In genomic region chr14:36968076-36968627, GRCm38 (mm10) we compare ENCODE assay signal across 8 mouse cellular contexts. TPM values are rescaled to one million over a fixed set of nuclear protein-coding genes. Genes with fewer than 3 reads are reported as not detected.
DNase-seq lines count a peak whose midpoint lies in the region; ATAC-seq and TF ChIP-seq lines count a peak whose summit lies in the region.

No protein-coding gene starts in this region.

- WGBS in heart, embryonic 16.5 days, result 1% methylated on average over 43 of the region's 49 CpGs
- under 1% methylated on average over 45 of the region's 49 CpGs for WGBS in limb, embryonic 13.5 days
- under 1% methylated on average over 46 of the region's 49 CpGs for WGBS in midbrain, embryonic 11.5 days
- WGBS in thymus, adult 2 months, result under 1% methylated on average over 49 of the region's 49 CpGs

- no peak for DNase-seq in left cerebral cortex, adult 2 months (ENCODE audit: extremely low spot score in 1 of 2, low spot score in 2 of 2)
- no peak for DNase-seq in left cerebral cortex, adult 9 months (ENCODE audit: low spot score in 2 of 2)
- DNase-seq in midbrain, embryonic 11.5 days (ENCODE audit: low spot score, missing footprints), result peak; percentile 87
- DNase-seq in thymus, adult 2 months, result peak; percentile 69
- DNase-seq in adipocyte (ENCODE audit: low spot score), result no peak

- no peaks in the 10 kb centered on the region for H3K27me3 ChIP-seq in heart, embryonic 16.5 days (ENCODE audit: control insufficient read depth, insufficient read depth, low read length)
- no peaks in the 10 kb centered on the region for H3K27me3 ChIP-seq in limb, embryonic 13.5 days
- no peaks in the 10 kb centered on the region for H3K27me3 ChIP-seq in midbrain, embryonic 11.5 days (ENCODE audit: control insufficient read depth, insufficient read depth, low read length)
- H3K27me3 ChIP-seq in thymus, adult 2 months (ENCODE audit: control insufficient read depth, insufficient read depth, low read length), result no peaks in the 10 kb centered on the region

- intact Hi-C loops in left cerebral cortex, adult 2 months (cut with DNase I), result loop anchor here (2.0 kb wide), 1 partner anchor 167 kb away; the partner anchor contains the start of gene Ghitm

- no peaks in the 10 kb centered on the region for H3K9me3 ChIP-seq in heart, embryonic 16.5 days (replicated peaks; ENCODE audit: control insufficient read depth, low read length)
- no peaks in the 10 kb centered on the region for H3K9me3 ChIP-seq in limb, embryonic 13.5 days
- H3K9me3 ChIP-seq in midbrain, embryonic 11.5 days (ENCODE audit: control insufficient read depth, low read length), result no peaks in the 10 kb centered on the region

- TF ChIP-seq POLR2A in thymus, adult 2 months (IDR thresholded peaks at IDR 0.05; ENCODE audit: control insufficient read depth, extremely low read depth, insufficient read depth, low read length, poor library complexity), result no peak

- no peak for TF ChIP-seq CTCF in left cerebral cortex, adult 2 months (IDR thresholded peaks at IDR 0.05)
- no peak for TF ChIP-seq CTCF in thymus, adult 2 months (IDR thresholded peaks at IDR 0.05; ENCODE audit: borderline replicate concordance, control insufficient read depth, extremely low read depth, insufficient read depth, low read length, poor library complexity)

- ATAC-seq in activated CD4-positive, CD25-positive, alpha-beta regulatory T cell, adult 4 months, result peak; percentile 62
- peak; percentile 72 for ATAC-seq in heart, embryonic 16.5 days (replicated peaks; ENCODE audit: extremely low read depth, insufficient read depth, low FRiP score)
- ATAC-seq in limb, embryonic 13.5 days (ENCODE audit: low FRiP score, low read depth), result peak; percentile 73
- ATAC-seq in midbrain, embryonic 11.5 days (ENCODE audit: low FRiP score), result peak; percentile 89

- H3K4me2 ChIP-seq in heart, embryonic 16.5 days (ENCODE audit: low read depth, low read length), result peak overlapping the region; percentile 72
- peak overlapping the region; percentile 64 for H3K4me2 ChIP-seq in limb, embryonic 13.5 days (replicated peaks)
- H3K4me2 ChIP-seq in midbrain, embryonic 11.5 days, result peak overlapping the region; percentile 40

- peak overlapping the region; percentile 85 for H3K27ac ChIP-seq in left cerebral cortex, adult 2 months
- H3K27ac ChIP-seq in heart, embryonic 16.5 days (ENCODE audit: low read length), result peak overlapping the region; percentile 83
- peak overlapping the region; percentile 75 for H3K27ac ChIP-seq in limb, embryonic 13.5 days
- H3K27ac ChIP-seq in midbrain, embryonic 11.5 days (ENCODE audit: low read depth, low read length), result peak overlapping the region; percentile 83
- H3K27ac ChIP-seq in thymus, adult 2 months (ENCODE audit: control insufficient read depth, insufficient read depth, low read length), result no peak overlapping the region

- peak overlapping the region; percentile 99 for H3K4me3 ChIP-seq in left cerebral cortex, adult 2 months
- peak overlapping the region; percentile 94 for H3K4me3 ChIP-seq in heart, embryonic 16.5 days (ENCODE audit: low read length)
- peak overlapping the region; percentile 87 for H3K4me3 ChIP-seq in limb, embryonic 13.5 days
- peak overlapping the region; percentile 59 for H3K4me3 ChIP-seq in midbrain, embryonic 11.5 days (ENCODE audit: low read depth, low read length)
- peak overlapping the region; percentile 82 for H3K4me3 ChIP-seq in thymus, adult 2 months (ENCODE audit: control insufficient read depth, insufficient read depth, low read length)

- H3K4me1 ChIP-seq in heart, embryonic 16.5 days (ENCODE audit: control insufficient read depth, insufficient read depth, low read length), result peaks cover 5% of the 10 kb centered on the region
- H3K4me1 ChIP-seq in limb, embryonic 13.5 days, result peaks cover 24% of the 10 kb centered on the region
- H3K4me1 ChIP-seq in midbrain, embryonic 11.5 days (ENCODE audit: control insufficient read depth, insufficient read depth, low read length), result peaks cover 6% of the 10 kb centered on the region
- peaks cover 2% of the 10 kb centered on the region; the same call in 1 of the 2 replicates for H3K4me1 ChIP-seq in thymus, adult 2 months (replicated peaks; ENCODE audit: control insufficient read depth, insufficient read depth, low read length)

- H3K9ac ChIP-seq in heart, embryonic 16.5 days (ENCODE audit: low read length), result peak overlapping the region; percentile 89
- H3K9ac ChIP-seq in limb, embryonic 13.5 days, result peak overlapping the region; percentile 89
- H3K9ac ChIP-seq in midbrain, embryonic 11.5 days (ENCODE audit: low read length), result peak overlapping the region; percentile 70

- no peaks in the 10 kb centered on the region for H3K36me3 ChIP-seq in heart, embryonic 16.5 days (ENCODE audit: control insufficient read depth, insufficient read depth)
- no peaks in the 10 kb centered on the region for H3K36me3 ChIP-seq in limb, embryonic 13.5 days
- H3K36me3 ChIP-seq in midbrain, embryonic 11.5 days (ENCODE audit: control insufficient read depth, insufficient read depth, low read length), result no peaks in the 10 kb centered on the region
- H3K36me3 ChIP-seq in thymus, adult 2 months (ENCODE audit: control insufficient read depth, insufficient read depth, low read length), result no peaks in the 10 kb centered on the region

RNA-seq across cellular contexts. Expression of gene Ccser2, which starts 0.4 kb away (rescaled TPM):
- 10 to 100 TPM; 83.8 to 85.8 TPM for total RNA-seq in left cerebral cortex, adult 2 months (2021)
- 10 to 100 TPM; 15.4 to 21.1 TPM for polyA plus RNA-seq in activated CD4-positive, CD25-positive, alpha-beta regulatory T cell, adult 4 months (2017; shearing (Covaris generic))
- polyA plus RNA-seq in heart, embryonic 16.5 days (2015; fragmentation: Nextera tagmentation; extraction: Ambion mirVana), result 58.2 and 61.7 TPM in 2 replicates
- 44.6 and 54.3 TPM in 2 replicates for polyA plus RNA-seq in limb, embryonic 13.5 days (2015; fragmentation: Nextera tagmentation; extraction: Ambion mirVana)
- polyA plus RNA-seq in midbrain, embryonic 11.5 days (2014; fragmentation: Nextera tagmentation; extraction: Ambion mirVana), result 27.5 and 29.2 TPM in 2 replicates
- polyA plus RNA-seq in thymus, adult 2 months (2012; rRNA removed), result 15.8 and 18.1 TPM in 2 replicates

Comparison
In these comparisons a context has a peak if more than half of its experiments do, and no peak if none do; other contexts are left out.
1. DNase-seq: peak in midbrain, embryonic 11.5 days (single experiment) and thymus, adult 2 months (single experiment); none in left cerebral cortex, adult 2 months (0 of 2), left cerebral cortex, adult 9 months (0 of 2) and adipocyte (single experiment).
2. Peak in every context shown above with its lines, with median percentiles within 50 percentile points of each other: H3K4me3 ChIP-seq, ATAC-seq, H3K4me2 ChIP-seq and H3K9ac ChIP-seq.